Mouse (Mus musculus) E14TG2a.4 (cell line): ENCODE data around the gene Vmn2r49.
"Not testable (repeated sequence)": the region's sequence is repeated elsewhere in the genome, so short reads cannot be mapped to it uniquely, and the experiment has no call there.

ENCODE experiments used
- CTCF ChIP-seq: conservative IDR thresholded peaks from 2 replicates; pipeline ENCODE4 v1.5.1; 2014; ENCODE audit warnings: low read length
- NANOG ChIP-seq: IDR thresholded peaks from 2 replicates; pipeline ENCODE4 v1.6.1; 2014; ENCODE audit warnings: borderline replicate concordance, low read length, mixed read lengths
- POU5F1 ChIP-seq: IDR thresholded peaks from 2 replicates; pipeline ENCODE4 v1.6.1; 2014; ENCODE audit warnings: low read length, borderline replicate concordance

- TF ChIP-seq CTCF, POU5F1, NANOG: not testable (repeated sequence)
Observed at GRCm38 (mm10) chr7:9992157-9992556, at the start of gene Vmn2r49.
